Mouse (Mus musculus) stomach, embryonic 16.5 days (tissue): ENCODE measurements around the gene Nfic. TPM values are rescaled to one million over a fixed set of nuclear protein-coding genes. Genes with fewer than 3 reads are reported as not detected.

Source experiments
- ATAC-seq: fragments of 200-750 bp; cut with Nextera tagmentation; 2 replicates; pipeline ENCODE4 v1.8.0; 2017; ENCODE audit warnings: moderate number of reproducible peaks, moderate TSS enrichment; ENCODE audit not compliant: insufficient read depth, low FRiP score
- H3K27ac ChIP-seq: fragments of 300-500 bp; sonication (generic); 2 replicates; pipeline ENCODE4 v1.5.1; 2014; ENCODE audit warnings: low read length
- H3K27me3 ChIP-seq: fragments of 300-500 bp; sonication (generic); 2 replicates; pipeline ENCODE4 v1.6.1; 2014; ENCODE audit warnings: low read length, control low read depth, mixed read lengths; ENCODE audit not compliant: control insufficient read depth, insufficient read depth
- H3K36me3 ChIP-seq: fragments of 300-500 bp; sonication (generic); 2 replicates; pipeline ENCODE4 v1.6.1; 2014; ENCODE audit warnings: low read length; ENCODE audit not compliant: control insufficient read depth, insufficient read depth
- H3K4me1 ChIP-seq: fragments of 300-500 bp; sonication (generic); 2 replicates; pipeline ENCODE4 v1.6.1; 2014; ENCODE audit warnings: low read length, control low read depth, mixed read lengths; ENCODE audit not compliant: control insufficient read depth, insufficient read depth
- H3K4me2 ChIP-seq: fragments of 300-500 bp; sonication (generic); 2 replicates; pipeline ENCODE4 v1.6.1; 2014; ENCODE audit warnings: low read depth, low read length, mixed read lengths
- H3K4me3 ChIP-seq: fragments of 300-500 bp; sonication (generic); replicated peaks from 2 replicates; pipeline ENCODE4 v1.5.1; 2014; ENCODE audit warnings: mild to moderate bottlenecking, low read length
- H3K9ac ChIP-seq: fragments of 300-500 bp; sonication (generic); 2 replicates; pipeline ENCODE4 v1.6.1; 2014; ENCODE audit warnings: low read length
- H3K9me3 ChIP-seq: fragments of 300-500 bp; sonication (generic); replicated peaks from 2 replicates; pipeline ENCODE4 v1.6.1; 2016; ENCODE audit warnings: low read length, control low read depth; ENCODE audit not compliant: control insufficient read depth
- WGBS: fragments of 180-500 bp; shearing (Covaris S2); extraction: QIAGEN DNeasy Blood & Tissue Kit; methylation state at CpG from one replicate; pipeline ENCODE4 v1.1.7; 2014; 5-methylcytosine and 5-hydroxymethylcytosine counted together
- polyA plus RNA-seq: library from polyadenylated mRNA; unstranded; fragments of >200 nt; fragmentation: Nextera tagmentation; extraction: Ambion mirVana; gene quantifications from 2 replicates; pipeline ENCODE4 v1.2.1, GENCODE M21; 2015

Gene Nfic
- polyA plus RNA-seq, 1 experiment from 2014 or later = 74.8 TPM

DNA sequence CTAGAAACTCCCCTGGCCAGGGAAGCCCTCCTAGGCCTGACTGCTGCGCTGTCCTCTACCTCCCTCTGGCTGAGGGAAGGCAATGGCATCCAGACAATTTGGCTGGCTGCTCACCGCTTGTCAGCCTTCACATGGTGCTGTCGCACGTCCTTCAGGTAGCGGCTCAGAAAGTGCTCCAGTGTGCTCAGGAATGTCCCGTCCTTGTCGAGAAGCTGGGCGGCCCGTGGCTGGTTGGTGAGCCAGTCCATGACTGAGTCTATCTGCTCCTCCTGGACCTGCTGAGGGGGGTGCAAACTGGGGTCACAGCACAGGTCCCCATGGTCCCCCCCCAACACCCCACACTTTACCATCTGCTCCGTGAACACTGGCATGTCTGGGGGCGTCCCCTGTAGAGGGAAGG lies 32.6 kb upstream of the Nfic start:
- H3K27ac ChIP-seq = no peak overlapping the region
- no peaks in the 10 kb centered on the region for H3K4me1 ChIP-seq
- H3K4me3 ChIP-seq = no peak overlapping the region
- peaks cover 25% of the 10 kb centered on the region for H3K36me3 ChIP-seq
- ATAC-seq = no peak
- H3K4me2 ChIP-seq = no peak overlapping the region
- H3K27me3 ChIP-seq = no peaks in the 10 kb centered on the region
- WGBS = 79% methylated on average over 11 of the region's 11 CpGs
- H3K9me3 ChIP-seq = no peaks in the 10 kb centered on the region
- H3K9ac ChIP-seq = no peak overlapping the region

DNA sequence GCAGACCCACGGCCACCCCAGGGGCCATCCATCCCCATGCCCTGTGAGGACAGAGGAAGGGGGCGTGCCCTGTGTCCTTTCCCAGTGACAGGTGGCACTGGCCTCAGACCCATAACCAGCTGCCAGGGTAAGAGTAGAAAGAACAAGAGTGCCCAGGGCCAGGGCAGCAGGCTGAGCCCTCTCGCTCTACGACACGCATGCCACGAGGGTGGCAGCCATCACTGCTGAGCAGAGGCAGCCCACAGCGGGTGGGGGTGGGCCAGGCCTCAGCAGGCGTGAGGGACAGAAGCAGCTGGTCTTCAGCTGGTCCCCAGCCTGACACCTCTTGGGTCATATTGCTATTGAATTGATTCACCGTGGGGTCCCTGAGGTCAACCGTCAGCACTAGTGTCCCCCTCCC lies 31.1 kb upstream of the Nfic start:
- ATAC-seq = no peak
- no peak overlapping the region for H3K9ac ChIP-seq
- no peak overlapping the region for H3K4me2 ChIP-seq
- H3K9me3 ChIP-seq = no peaks in the 10 kb centered on the region
- H3K4me3 ChIP-seq = no peak overlapping the region
- peaks cover 12% of the 10 kb centered on the region; the same call in 1 of the 2 replicates for H3K27me3 ChIP-seq
- H3K4me1 ChIP-seq = 0 out of 2 replicates have a peak, but pooled peaks cover 3% of the 10 kb centered on the region
- 89% methylated on average over 10 of the region's 10 CpGs for WGBS
- H3K27ac ChIP-seq = no peak overlapping the region
- peaks cover 12% of the 10 kb centered on the region for H3K36me3 ChIP-seq

DNA sequence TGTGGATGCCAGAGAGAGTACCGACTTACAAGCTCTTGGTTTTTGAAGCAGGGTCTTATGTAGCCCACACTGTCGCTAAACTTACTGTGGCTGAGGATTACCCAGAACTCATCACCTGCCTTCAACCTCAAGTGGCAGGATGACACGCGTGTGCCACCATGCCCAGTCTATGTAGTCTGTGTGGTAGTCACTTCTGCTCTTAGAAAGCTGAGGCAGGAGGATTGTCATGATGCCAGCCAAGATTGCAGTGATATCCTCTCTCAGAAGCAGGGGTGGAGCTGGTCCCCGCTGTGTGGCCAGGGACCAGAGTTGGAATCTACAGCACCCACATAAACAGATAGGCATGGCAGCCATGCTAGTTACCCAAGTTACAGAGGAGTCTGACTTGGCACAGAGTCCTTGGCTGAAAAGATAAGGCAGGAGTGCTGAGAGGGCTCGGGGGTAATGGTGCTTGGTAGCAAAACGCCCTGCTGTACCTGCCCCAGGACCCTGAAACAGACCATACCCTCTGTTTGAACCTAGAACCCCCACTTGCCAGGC lies 30.1 kb upstream of the Nfic start:
- Histone ChIP-seq H3K4me2 (no peak overlapping the region), H3K9me3 (no peaks in the 10 kb centered on the region), H3K4me1 (0 out of 2 replicates have a peak, but pooled peaks cover 3% of the 10 kb centered on the region), H3K4me3 (no peak overlapping the region), H3K27me3 (peaks cover 19% of the 10 kb centered on the region; the same call in 1 of the 2 replicates), H3K36me3 (peaks cover 12% of the 10 kb centered on the region), H3K9ac (no peak overlapping the region), H3K27ac (no peak overlapping the region; the same call in 1 of the 2 replicates)
- no peak for ATAC-seq
- 77% methylated on average over 7 of the region's 7 CpGs for WGBS

DNA sequence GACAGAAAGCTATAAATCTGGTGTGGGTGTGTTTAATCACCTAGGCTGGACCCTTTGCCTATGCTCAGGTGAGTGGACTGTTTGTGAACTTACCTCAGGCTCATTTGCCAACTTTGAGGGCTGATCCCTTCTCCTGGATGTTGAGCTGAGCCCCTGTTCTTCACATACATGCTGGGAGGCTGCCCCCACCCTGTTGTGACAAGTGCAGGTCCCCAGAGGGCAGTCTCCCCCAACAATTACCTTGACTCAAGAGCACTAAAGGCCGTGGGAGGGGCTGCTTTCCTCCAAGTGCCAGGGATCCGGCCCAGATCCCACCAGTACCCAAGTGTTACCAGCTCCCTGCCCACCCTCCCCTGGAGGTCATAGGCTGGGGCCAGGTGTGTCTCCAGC lies 29.6 kb upstream of the Nfic start:
- no peak for ATAC-seq
- 15% methylated on average over 2 of the region's 2 CpGs for WGBS

DNA sequence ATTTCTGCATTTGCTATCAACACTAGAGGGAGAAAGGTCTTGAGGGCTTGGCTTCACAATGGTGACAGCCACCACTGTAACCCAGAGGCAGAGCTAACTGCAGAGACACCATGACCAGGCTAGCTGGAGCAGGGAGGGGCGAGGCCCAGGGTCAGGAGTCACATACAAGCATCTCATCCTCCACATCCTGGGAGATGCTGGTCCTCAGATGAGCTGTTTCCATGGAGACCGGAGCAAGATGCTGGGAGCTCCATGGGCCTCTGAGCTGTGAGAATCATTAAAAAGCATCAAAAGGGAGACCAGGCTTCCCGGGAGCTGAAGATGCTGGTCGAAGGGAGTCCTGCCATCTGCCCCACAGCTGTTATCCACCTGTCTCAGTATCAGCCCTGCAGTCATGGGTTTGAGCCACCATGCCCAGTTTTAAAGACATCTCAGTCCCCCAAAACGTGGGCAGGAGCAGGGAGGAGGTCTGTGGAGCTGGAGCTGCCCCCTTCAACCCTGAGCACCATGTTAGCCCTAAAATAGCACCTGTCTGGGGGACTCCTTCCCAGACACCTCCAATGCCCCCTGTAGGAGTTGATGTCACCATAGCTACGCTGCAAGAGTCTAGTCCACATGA lies 29.1 kb upstream of the Nfic start:
- Histone ChIP-seq H3K9ac (no peak overlapping the region), H3K4me3 (no peak overlapping the region), H3K4me2 (no peak overlapping the region), H3K27me3 (peaks cover 22% of the 10 kb centered on the region), H3K9me3 (no peaks in the 10 kb centered on the region), H3K27ac (no peak overlapping the region), H3K36me3 (peaks cover 8% of the 10 kb centered on the region), H3K4me1 (0 out of 2 replicates have a peak, but pooled peaks cover 3% of the 10 kb centered on the region)
- ATAC-seq = no peak
- WGBS = 64% methylated on average over 6 of the region's 6 CpGs

More for the DNA sequence above, 29.6 kb upstream of the Nfic start:
- Histone ChIP-seq H3K27ac (no peak overlapping the region), H3K36me3 (peaks cover 12% of the 10 kb centered on the region), H3K4me3 (no peak overlapping the region), H3K9ac (no peak overlapping the region), H3K27me3 (peaks cover 22% of the 10 kb centered on the region), H3K4me1 (0 out of 2 replicates have a peak, but pooled peaks cover 3% of the 10 kb centered on the region), H3K4me2 (no peak overlapping the region), H3K9me3 (no peaks in the 10 kb centered on the region)

DNA sequence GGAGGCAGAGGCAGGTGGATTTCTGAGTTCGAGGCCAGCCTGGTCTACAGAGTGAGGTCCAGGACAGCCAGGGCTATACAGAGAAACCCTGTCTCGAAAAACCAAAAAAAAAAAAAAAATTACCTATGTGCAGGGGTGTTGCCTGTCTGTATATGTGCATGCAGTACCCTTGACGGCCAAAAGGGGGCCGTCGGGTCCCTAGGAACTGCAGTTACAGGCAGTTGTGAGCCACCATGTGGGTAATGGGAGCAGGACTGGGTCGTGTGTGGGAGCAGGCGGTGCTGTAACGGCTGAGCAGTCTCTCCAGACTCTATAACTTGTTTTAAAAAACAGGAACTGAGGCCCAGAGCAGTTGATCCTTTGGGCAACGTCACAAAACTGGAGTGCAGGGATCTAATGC lies 28.5 kb upstream of the Nfic start:
- Histone ChIP-seq H3K27me3 (peaks cover 22% of the 10 kb centered on the region), H3K9me3 (no peaks in the 10 kb centered on the region), H3K4me3 (no peak overlapping the region), H3K4me2 (no peak overlapping the region), H3K4me1 (0 out of 2 replicates have a peak, but pooled peaks cover 3% of the 10 kb centered on the region), H3K9ac (no peak overlapping the region), H3K36me3 (peaks cover 3% of the 10 kb centered on the region), H3K27ac (no peak overlapping the region)
- 18% methylated on average over 9 of the region's 9 CpGs for WGBS
- no peak for ATAC-seq

DNA sequence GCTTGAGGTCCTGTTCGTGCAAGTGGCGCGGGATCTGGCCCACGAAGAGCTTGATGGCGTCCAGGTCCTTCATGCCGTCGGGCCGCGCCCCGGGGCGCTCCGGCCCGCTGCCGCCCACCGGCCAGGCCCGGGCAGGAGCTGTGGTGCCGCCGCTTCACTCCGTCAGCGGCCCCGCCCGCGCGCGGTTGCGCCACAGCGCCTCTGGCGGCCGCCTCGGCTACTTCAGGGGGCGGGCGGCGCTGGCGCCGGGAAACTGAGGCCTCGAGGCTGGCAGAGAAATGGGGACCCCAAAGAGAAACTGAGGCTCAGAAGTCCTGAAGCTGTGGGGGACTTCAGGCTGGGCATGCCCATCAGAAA lies 27.1 kb upstream of the Nfic start, which contains the start of gene Celf5:
Gene Celf5 (minus strand): TSS at position 177 of the 357 bp plus-strand sequence.
- 0 out of 2 replicates have a peak, but pooled peaks cover 3% of the 10 kb centered on the region for H3K4me1 ChIP-seq
- H3K4me3 ChIP-seq = peak within 1 kb of the TSS; percentile 51
- peaks cover 3% of the 10 kb centered on the region for H3K36me3 ChIP-seq
- H3K27ac ChIP-seq = no peak within 1 kb of the TSS
- peak within 1 kb of the TSS; percentile 80 for H3K4me2 ChIP-seq
- peak; percentile 51; the same call in 1 of the 2 replicates for ATAC-seq
- peaks cover 22% of the 10 kb centered on the region for H3K27me3 ChIP-seq
- no peaks in the 10 kb centered on the region for H3K9me3 ChIP-seq
- WGBS = 2% methylated on average over 29 of the region's 36 CpGs
- peak within 1 kb of the TSS; percentile 70 for H3K9ac ChIP-seq

DNA sequence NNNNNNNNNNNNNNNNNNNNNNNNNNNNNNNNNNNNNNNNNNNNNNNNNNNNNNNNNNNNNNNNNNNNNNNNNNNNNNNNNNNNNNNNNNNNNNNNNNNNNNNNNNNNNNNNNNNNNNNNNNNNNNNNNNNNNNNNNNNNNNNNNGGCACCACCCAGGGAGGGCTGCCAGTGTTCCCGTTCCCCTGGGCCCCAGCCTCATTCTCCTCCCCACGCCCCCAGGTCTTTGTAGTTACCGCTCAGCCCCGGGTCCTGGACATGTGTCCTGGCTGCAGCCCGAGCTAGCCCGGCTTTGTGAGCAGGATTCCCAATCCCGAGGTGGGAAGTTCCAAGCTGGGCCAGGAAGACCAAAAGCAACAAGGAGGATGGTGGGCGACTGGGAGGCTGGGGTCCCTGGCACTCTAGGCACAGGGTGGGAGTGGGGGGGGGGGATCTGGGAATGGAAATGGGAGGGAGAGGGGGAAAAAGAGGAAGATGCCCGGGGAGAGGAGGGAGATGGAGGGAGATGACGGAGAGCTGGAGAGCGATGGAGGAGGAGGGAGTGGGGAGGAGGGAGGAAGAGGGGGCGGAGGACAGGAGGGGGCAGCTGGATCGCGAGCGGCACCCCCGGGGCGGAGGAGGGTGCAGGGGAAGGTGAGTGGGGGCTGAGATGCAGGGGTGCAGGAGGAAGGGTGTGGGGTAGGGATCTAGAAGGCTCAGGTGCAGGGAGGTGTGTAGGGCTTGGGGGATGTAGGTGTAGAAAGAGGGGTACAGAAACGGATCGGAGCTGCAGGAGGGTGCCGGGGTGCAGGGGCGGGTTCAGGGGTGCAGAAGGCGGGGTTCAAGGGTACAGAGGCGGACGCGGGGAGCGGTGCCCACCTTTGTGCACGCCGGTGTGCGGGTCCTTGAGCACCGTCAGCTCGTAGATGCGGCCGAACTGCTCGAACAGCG lies 26.4 kb upstream of the Nfic start:
- H3K4me3 ChIP-seq = peak overlapping the region; percentile 51

More for the DNA sequence above, 26.4 kb upstream of the Nfic start:
- peak; percentile 11; the same call in 1 of the 2 replicates for ATAC-seq
- Histone ChIP-seq H3K9me3 (no peaks in the 10 kb centered on the region), H3K9ac (peak overlapping the region; percentile 70), H3K27me3 (peaks cover 22% of the 10 kb centered on the region), H3K4me1 (0 out of 2 replicates have a peak, but pooled peaks cover 3% of the 10 kb centered on the region), H3K27ac (no peak overlapping the region), H3K36me3 (no peaks in the 10 kb centered on the region; the same call in 1 of the 2 replicates), H3K4me2 (peak overlapping the region; percentile 80)
- WGBS = 6% methylated on average over 35 of the region's 35 CpGs
